Mouse (Mus musculus): ENCODE data around the gene Zfp398.

DNA sequence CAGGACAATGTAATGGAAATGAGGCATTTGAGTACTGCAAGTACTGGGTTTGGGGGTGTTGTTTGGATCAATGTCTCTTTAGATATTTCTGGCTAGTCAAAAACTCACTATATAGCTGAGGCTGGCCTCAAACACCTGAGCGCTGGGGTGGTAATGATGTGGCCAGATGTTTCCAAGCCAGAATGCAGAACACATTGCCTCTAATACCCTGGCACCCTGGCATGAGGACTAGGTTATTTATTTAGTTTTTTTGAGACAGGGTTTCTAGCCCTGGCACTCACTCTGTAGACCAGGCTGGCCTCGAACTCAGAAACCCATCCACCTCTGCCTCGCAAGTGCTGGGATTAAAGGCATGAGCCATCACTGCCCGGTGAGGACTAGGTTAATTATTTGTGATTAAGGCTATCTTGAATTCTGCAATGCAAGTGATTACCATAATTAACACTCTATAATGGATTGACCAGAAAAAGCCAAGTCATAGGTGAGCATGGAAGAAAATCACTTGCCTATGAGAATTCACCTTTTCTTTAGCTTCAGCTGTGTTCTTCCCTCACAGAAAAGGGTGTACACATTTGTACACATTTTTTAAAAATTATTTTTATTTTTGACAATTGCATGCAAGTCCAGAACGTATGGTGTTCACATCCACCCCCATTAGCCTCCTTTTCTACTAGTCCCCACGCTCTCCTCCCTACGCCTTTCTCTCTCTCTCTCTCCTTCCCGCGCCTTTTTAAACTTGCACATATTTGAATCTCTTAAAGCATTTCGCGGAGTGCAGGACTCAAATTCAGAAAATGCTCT lies 84.4 kb downstream of the Zfp398 start:
- TF ChIP-seq CTCF (IDR thresholded peaks at IDR 0.05; ENCODE audit: extremely low read depth, insufficient read length, insufficient replicate concordance, low read depth, low read length) (no peak), POLR2A (IDR thresholded peaks at IDR 0.05; ENCODE audit: low read depth, low read length) (no peak)

Data from small intestine, adult 2 months (tissue).